Mouse (Mus musculus) brain, embryonic 18.5 days (tissue): ENCODE measurements around the gene Zfp786.

Source experiments
- DNase-seq: peaks from one replicate; pipeline ENCODE4 v3.0.0-alpha.2; 2012; ENCODE audit warnings: low read depth, low spot score

Zfp786 gene

DNA sequence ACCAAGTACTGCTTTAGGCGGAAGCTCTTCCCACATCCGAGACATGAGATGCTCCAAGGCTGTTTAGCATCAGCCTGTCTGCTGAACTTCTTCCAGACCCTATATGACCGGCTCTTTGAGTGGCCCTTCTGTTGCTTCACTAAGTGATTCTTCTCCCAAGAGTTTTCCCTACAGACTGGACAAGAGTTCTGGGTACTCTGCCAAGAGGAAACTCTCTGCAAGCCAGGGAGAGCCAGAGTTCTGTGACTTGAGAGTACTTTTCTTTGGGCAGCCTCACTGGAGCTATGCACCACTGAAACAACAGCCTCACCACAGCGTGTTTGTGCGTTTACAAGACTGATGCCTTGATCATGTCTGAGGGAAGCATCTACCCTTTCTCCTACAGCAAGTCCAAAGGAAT, 9.4 kb downstream of the Zfp786 start:
- no peak for DNase-seq

DNA sequence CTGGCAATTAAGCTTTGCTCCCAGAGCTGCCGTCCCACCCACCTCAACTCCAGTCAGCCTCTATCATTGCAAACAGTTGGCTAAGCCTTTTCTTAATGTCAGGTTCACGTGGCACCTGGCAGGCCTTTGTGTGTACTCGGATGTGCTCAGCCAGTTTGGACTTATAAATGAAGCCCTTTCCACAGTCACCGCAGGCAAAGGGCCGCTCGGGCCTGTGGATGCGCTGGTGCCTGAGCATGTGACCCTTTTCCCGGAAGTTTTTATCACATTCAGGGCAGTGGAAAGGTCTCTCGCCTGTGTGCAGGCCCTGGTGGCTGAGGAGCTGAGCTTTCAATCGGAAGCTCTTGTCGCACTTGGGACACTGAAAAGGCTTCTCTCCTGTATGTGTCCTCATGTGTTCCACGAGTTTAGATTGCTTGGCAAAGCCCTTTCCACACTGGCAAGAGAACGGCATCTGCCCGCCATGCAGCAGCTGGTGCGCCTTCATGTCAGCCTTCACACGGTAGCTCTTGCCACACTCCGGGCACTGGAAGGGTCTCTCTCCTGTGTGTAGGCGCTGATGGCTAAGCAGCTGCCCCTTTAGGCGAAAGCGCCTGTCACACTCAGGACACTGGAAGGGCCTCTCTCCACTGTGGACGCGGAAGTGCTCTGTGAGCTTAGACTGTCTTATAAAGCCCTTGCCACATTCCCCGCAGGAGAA, 10.9 kb downstream of the Zfp786 start:
- no peak for DNase-seq

DNA sequence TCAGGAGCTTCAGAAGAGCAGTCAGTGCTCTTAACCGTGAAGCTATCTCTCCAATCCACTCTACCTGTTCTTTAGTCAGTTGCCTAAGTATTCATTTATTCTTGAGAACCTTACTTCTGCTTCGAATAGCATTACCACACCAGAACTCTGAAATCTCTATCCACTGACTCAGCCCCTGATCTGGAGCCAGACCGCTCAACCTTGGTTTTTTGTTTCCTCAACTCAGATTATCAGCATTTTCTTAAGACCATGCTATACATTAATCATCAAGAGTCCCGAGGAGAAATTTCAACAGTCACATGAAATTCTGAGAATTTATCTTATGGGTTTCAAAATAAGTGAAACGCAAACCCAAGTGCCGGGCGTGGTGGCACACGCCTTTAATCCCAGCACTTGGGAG, 11.9 kb downstream of the Zfp786 start:
- DNase-seq: no peak

DNA sequence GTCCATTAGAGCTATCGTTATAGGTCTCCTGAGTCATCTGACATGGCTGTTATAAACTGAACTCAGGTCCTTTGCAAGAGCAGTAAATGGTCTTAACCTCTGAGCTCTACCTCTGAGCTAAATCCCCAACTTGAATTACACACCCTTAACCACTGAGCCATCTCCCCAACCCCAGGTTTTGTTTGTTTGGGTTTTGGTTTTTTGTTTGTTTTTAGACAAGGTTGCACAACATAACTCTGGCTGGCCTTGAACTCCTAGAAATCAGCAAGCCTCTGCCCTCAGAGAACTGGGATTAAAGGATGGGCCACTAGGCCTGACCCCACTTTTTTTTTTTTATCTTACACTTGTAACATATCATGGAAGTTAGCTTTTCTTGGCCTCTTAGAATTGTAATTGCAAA, 14.5 kb downstream of the Zfp786 start:
- no peak for DNase-seq

DNA sequence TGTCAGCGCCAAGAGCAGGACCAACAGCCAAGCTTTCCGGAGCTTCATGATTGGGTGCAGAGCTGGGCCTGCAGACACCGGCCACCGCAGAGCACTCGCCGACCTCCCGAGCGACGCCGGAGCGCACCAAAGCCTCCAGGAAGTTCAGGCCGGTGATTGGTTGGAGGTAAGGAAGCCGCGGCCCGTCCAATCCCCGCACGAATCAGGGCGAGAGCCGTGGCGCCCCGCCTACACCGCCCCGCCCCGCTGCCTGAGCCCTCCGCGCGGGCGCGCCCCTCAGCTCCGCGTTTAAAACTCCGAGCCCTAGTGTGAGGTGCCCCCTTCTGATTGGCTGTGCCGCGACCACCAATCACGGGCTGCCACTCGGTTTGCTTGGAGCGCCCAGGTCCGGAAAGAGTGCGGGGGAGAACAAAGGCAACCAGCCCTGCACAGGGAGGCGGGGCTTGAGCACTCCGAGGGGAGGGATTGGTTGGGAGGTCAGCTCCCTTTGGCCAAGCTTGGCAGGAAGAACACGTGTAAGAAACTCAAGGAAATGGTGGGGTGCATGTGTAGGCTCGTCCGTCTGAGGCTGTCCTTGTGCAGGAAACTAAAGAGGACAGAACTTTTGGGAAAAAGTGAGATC, 17.3 kb downstream of the Zfp786 start, which contains the start of gene Pdia4:
Gene Pdia4, minus strand, starts transcription at position 174 of the 622 bp plus-strand sequence.
- DNase-seq: peak; percentile 97

DNA sequence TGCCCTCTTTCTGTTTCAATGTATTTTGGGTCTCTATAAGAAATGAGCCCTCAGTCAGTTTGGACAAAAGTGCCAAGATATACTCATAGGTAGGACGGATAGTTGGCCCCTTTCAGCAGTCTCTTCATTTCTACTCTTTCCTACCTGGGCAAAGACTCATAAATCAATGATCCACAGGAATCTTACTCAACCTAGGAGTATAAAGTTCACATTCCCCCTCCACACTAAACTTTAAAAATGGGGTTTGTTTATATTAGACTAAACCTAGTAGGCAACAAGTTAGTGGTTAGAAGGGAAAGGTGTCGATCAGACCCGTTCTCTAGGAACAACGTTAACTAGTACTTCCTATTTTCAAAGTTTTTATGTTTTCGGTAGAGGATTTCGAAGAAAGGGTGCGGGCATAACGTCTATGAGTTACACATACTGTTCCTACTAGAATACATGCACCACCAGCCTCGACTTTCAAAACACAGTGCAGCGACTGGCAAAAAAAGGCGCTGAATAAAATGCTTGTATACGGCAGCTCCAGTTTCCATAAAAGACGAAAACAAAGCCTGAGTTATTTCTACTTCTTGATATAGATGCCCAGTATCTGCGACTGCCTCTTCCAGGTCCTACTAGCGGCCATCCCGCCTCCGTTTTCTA, 18.3 kb downstream of the Zfp786 start:
- no peak for DNase-seq

DNA sequence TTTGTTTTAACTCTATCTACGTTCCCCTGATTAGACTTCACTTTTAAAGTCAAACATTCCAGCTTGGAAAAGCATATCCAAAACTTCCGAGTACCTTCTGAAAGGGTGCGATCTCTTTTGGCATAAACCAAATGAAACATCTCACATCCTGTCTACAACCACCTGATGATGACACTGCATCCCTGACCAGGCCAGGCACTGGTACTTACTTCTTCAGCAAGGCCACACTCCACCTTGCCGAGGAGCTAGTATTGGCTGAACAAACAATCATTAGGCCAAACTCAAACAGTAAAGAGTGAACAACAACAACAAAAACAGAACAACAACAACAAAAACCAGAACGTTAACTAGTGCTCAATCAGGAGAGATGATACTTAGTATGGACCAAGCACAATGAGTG, 19.3 kb downstream of the Zfp786 start:
- DNase-seq: no peak

DNA sequence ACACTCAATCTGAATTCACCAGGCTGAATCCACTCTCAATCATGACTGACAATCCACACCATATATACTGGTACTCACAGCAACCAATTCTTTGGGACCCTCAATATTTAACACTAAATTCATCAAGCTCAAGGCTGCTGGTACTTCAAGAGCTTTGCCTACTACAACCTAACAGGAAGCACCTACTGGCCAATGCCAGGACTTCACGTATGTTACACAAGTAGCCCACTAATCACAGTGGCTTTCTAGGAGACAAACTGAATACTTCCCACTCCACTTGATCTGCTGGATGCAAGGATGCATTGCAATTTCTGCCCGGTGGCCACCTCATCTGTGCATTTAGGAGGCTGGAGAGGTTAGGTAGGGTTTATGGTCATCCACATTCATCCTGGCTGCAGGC, 20.5 kb downstream of the Zfp786 start:
- no peak for DNase-seq

DNA sequence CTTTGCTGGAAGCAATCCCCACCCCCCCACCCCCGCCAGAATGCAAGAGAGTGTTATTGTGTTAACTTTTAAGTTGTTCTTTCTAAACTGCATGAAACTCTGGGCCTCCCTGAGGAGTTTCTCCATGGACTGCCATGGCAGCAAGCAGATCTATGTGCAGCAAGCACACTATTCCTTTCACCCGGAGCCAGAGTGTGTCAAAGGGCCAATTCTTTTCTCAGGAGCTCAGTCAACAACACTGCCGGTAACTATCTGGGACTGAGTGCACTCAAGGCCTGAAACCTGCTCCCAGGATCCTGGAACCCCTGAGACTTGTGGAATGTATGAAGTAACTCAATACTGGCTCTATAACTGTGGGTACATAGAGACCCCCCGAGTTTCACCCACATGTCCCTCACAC, 21.6 kb downstream of the Zfp786 start:
- DNase-seq: no peak

DNA sequence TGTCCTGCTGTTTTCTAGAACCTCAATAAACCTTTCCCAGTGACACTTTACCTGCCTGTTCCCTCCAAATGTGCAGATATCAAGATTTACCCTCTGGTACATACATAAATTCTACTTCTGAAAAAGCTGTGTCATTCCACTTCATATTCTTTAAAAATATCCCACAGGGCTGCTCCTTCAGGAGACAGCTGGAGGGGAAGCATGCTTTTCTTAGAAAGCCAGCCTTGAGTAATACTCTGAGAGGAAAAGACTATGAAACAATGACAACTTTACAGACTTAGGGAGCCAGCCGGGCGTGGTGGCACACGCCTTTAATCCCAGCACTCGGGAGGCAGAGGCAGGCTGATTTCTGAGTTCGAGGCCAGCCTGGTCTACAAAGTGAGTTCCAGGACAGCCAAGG, 22.1 kb downstream of the Zfp786 start:
- DNase-seq: no peak

DNA sequence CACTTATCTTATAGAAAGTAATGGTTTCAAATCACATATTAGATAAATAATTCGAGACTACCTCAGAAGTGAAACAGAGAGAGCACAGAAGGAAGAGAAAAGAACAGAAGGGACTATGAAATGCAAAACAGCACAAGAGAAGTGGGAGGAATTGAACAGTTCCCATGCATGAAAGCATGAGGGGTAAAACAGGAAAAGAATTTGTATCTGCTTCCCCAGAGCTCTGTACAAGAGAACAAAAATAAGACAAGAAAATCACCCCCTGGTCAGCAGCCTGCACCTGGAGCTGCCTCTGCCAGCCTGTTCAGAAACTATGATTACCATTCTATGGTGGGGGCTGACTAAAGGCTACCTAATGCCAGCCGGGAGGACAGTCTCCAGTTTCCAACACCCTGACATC, 23.2 kb downstream of the Zfp786 start:
- DNase-seq: no peak

DNA sequence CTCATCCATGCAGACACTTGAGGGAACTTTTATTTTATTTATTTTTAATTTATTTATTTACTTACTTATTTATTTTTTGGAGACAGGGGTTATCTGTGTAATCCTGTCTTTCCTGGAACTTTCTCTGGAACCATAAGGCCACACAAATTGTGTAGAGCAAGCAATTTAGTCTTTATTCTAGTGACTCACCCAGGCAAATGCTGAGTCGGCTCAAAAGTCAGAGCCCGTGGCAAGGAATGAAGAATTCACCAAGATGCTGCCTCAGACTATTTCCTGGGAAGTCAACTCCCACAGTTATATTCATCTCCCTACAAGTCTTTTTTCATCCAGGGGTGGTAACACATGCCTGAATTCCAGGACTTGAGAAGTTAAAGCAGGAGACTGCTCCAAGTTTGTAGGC, 25.1 kb downstream of the Zfp786 start:
- no peak for DNase-seq

DNA sequence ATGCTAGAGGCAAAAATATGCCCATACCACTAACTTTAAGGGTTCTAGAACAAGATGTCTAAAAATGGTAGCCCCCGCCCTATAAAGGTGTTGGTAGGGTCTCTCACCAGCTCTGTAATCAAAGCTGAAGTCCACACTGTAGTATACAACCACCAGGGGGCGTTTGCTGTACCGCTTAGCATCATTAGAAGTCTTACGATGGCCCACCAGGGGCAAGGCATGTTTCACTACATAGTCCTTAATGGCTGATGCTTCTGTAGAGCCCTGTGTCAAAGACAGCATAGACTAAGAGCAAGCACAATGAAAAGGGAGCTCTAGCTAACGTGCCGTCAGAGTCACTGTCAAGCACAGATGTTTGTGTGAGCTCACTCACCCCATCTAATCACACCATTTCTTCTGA, 31.6 kb downstream of the Zfp786 start:
- DNase-seq: no peak

DNA sequence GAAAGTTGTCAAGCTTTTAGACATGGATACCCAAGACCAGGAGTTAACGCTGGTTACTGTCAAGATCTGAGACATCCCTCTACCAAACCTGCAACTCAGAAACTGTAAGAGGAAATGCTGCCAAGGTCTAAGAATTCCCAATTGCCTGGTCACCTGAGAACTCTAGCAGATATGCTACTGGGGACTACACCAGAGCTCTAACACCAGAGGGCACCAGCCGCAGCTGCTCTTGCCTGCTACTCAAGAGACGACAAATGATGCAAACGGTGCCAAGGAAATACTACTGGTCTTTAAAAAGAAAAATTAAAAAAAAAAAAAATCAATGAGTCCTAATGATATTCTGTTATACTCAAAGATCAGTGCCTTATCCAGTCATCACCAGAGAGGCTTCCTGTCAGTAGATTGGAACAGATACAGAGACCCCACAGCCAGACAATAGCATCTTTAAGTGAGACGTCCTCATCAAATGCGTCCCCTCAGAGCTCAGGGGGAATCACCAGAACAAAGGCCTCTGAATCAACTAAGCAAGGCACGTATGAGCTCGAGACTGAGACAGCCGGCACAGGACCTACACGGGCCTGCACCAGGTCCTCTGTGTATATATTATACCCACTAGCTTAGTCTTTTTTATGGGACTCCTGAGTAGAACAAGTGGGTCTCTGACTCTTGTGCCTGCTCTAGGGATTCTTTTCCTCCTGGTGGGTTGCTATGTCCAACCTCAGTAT, 36.4 kb downstream of the Zfp786 start:
- no peak for DNase-seq

DNA sequence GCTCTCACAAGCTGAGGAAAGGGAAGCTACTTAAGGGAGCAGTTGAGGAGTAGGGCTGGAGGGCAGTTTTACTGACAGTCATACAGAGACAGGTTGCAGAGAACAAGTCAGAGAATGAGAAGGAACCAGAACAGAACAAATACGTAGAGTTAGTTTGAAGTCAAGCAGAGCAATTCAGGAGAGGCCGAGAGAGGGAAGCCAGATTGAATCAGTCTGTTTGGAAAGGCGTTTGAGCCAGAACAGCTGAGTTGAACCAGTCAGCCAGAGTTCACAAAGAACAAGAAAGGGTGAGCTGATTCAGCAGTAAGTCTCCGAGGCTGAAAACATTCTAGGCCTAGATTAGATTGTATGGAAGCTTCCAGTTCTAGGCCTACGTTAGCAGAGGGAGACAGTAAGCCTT, 37.4 kb downstream of the Zfp786 start:
- no peak for DNase-seq

DNA sequence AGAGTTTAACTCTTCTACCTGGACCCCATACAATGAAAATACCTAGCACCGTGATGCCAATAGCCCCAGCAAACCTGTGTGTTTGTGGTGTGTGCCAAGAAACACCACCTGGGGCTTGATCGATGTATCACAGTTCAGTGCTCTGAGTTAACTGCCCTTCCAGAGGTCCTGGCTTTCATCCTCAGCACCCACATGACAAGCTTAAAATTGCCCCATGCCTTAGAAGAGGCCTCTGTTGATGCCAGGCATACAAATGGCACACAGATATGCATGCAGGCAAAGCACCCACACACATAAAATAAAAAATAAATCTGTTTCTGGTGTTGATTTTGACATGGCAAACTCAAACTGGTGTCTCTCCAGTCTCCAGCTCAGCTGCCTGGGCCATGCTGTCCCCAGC, 38.1 kb downstream of the Zfp786 start:
- no peak for DNase-seq

DNA sequence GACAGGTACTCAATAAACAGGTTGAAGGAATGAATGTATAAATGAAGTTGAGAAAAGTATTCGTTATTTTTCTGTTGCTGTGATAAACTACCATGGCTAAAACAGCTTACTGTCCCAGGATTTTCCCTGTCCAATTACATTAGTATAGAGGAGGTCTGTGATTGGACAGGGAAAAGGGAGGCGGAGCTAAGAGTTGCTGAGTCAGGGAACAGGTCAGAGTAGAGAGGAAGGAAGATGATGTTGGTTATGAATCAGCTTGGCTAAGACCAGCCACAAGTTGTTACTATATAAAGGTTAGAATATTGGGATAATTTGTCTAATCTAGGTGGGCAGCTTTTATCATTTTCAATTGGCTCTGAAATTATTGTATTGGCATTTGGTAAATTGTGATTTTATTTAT, 39.9 kb downstream of the Zfp786 start:
- no peak for DNase-seq

DNA sequence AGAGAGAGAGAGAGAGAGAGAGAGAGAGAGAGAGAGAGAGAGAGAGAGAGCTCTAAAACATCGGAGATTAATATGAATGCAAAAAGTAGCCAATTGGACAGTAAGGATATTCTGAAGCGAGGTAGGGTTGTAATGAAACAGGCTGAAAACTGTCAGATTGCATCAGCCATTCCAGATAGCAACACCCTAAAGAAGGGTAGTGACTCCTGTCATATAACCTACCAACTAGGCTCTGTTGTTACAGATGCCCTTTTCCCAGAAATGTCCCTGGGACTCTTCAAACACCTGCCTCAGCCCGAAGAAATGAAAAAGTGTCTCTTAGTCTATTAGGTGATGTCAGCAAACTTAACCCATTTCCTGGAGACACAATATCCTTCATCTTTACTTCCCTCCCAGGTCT, 41.8 kb downstream of the Zfp786 start:
- DNase-seq: no peak

DNA sequence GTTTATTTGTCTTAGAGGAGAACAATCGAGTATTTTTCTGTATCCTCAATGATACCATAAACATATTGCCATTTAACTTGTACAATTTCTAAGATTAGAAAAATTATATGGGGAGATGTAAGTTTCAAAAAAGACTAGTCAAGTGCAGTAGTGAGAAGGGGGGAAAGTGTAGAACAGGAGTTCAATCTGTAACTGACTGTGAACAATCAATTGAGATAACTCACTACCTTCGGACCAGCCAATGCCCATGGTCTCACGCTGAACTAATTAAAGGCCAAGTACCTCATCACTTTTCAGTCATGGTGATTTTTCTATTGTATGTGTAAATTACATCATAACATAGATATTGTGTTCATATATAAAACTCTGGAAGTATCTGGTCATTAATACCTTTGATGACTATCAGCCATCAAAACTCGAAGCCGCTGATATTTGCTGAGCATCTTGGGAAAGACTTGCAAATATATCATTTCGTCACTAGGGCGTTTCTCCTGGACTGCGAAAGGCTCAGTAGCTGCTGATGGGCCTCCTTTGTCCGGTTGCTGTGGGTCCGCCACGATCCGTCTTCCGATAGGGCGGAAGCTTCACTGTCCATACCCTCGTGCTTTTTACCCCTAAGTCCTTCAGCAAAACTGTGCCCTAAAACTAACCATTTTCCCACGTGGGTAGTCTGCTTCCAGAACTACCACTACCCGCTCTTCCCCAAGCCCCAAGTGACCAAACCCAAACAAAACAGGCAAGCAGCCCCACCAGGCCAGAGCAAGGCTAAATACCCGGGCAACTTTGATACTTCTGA, 42.5 kb downstream of the Zfp786 start:
- DNase-seq: peak; percentile 81

DNA sequence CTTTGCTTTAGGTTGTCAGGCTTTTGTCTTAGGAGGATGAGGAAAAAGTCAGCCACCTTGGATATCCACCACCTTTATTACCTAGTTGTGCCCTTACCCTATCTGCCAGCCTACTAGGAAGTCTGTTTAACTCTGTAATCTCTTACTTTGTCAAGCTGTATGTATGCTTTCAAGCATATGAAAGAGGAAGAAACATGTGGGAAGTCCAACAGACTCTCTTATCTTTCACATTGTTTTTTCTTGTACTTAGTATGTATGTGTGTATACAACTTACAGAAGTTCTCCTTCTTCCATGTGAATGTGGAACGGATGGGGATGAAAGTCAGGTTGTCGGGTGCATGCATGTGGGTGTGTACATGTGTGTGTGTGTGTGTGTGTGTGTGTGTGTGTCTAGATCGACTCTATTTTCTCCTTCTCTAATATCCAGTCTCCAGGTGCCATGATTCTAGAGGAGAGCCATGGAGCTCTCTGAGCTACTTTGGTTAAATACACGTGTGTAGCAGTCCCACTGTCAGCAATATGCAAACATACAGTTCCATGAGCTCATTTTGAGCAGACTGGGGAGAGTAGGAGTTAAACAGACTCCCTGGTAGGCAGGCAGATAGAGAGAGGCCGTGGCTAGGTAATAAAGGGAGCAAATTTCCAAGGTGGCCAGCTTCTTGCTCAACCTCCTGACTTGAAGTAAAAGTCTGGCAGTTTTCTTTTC, 45.8 kb downstream of the Zfp786 start:
- no peak for DNase-seq
